Mouse (Mus musculus): ENCODE results near the gene Zfp65.
"Not testable (repeated sequence)": the region's sequence is repeated elsewhere in the genome, so short reads cannot be mapped to it uniquely, and the experiment has no call there.

Zfp65 gene

GRCm38 (mm10) chr13:67728641-67729318 lies at the start of gene Zfp65:
Zfp65 (minus strand) TSS chr13:67729173.
- DNase-seq, result peak; percentile 76

- DNase-seq, result no peak
These were observed 34.2 kb upstream of the Zfp65 start for GRCm38 (mm10) chr13:67763031-67763768.

GRCm38 (mm10) chr13:67759966-67760365 lies 31.0 kb upstream of the Zfp65 start:
- DNase-seq, result no peak

- no peak for DNase-seq
These were observed 26.8 kb upstream of the Zfp65 start for GRCm38 (mm10) chr13:67755761-67756160.

- DNase-seq, result peak; percentile 61
These were observed 25.6 kb upstream of the Zfp65 start, which contains the start of gene Zfp85 for GRCm38 (mm10) chr13:67754333-67755306. Zfp85 (minus strand) TSS chr13:67755228.

- no peak for DNase-seq
These were observed 14.9 kb upstream of the Zfp65 start for GRCm38 (mm10) chr13:67743896-67744295.

GRCm38 (mm10) chr13:67742941-67743340 lies 14.0 kb upstream of the Zfp65 start:
- no peak for DNase-seq

- not testable (repeated sequence) for DNase-seq
These were observed 5.4 kb upstream of the Zfp65 start for GRCm38 (mm10) chr13:67734391-67734790.

- peak; percentile 36 for DNase-seq
These were observed 468 bp upstream of the Zfp65 start for GRCm38 (mm10) chr13:67729441-67729840.

- DNase-seq, result no peak
These were observed 867 bp downstream of the Zfp65 start for GRCm38 (mm10) chr13:67728106-67728505.

GRCm38 (mm10) chr13:67725331-67725730 lies 3.6 kb downstream of the Zfp65 start:
- not testable (repeated sequence) for DNase-seq

- peak; percentile 92 for DNase-seq
These were observed 5.0 kb downstream of the Zfp65 start for GRCm38 (mm10) chr13:67723848-67724479.

GRCm38 (mm10) chr13:67686971-67687370 lies 42.0 kb downstream of the Zfp65 start, which contains the start of gene Zfp738:
Zfp738 (minus strand) TSS chr13:67687071.
- DNase-seq, result no peak

- DNase-seq, result not testable (repeated sequence)
These were observed 45.1 kb downstream of the Zfp65 start for GRCm38 (mm10) chr13:67683841-67684240.

GRCm38 (mm10) chr13:67682959-67683735 lies 45.8 kb downstream of the Zfp65 start:
- DNase-seq, result peak; percentile 90

- no peak for DNase-seq
These were observed 54.1 kb downstream of the Zfp65 start for GRCm38 (mm10) chr13:67674902-67675301.
